Mouse (Mus musculus) embryo, embryonic 9.5 days (tissue): ENCODE results near the gene Trio.

Source experiments
- DNase-seq: peaks from one replicate; pipeline ENCODE4 v3.0.0-alpha.2; 2017; ENCODE audit errors: extremely low spot score

Trio gene

GRCm38 (mm10) chr15:27945570-27945969 lies 80.1 kb downstream of the Trio start:
- no peak for DNase-seq

- DNase-seq: no peak
Measured at GRCm38 (mm10) chr15:27944898-27945297, 80.8 kb downstream of the Trio start.

GRCm38 (mm10) chr15:27943486-27944195 lies 82.0 kb downstream of the Trio start:
- no peak for DNase-seq

- no peak for DNase-seq
Measured at GRCm38 (mm10) chr15:27942148-27942847, 83.3 kb downstream of the Trio start.

- no peak for DNase-seq
Measured at GRCm38 (mm10) chr15:27941441-27941840, 84.2 kb downstream of the Trio start.

- DNase-seq: no peak
Measured at GRCm38 (mm10) chr15:27941020-27941419, 84.6 kb downstream of the Trio start.

GRCm38 (mm10) chr15:27940032-27940431 lies 85.6 kb downstream of the Trio start:
- no peak for DNase-seq

- no peak for DNase-seq
Measured at GRCm38 (mm10) chr15:27938886-27939285, 86.8 kb downstream of the Trio start.

- no peak for DNase-seq
Measured at GRCm38 (mm10) chr15:27937861-27938833, 87.5 kb downstream of the Trio start.

GRCm38 (mm10) chr15:27937003-27937860 lies 88.4 kb downstream of the Trio start:
- DNase-seq: peak; percentile 85

GRCm38 (mm10) chr15:27935772-27936746 lies 89.6 kb downstream of the Trio start:
- DNase-seq: peak; percentile 44

- DNase-seq: no peak
Measured at GRCm38 (mm10) chr15:27933270-27933669, 92.4 kb downstream of the Trio start.

GRCm38 (mm10) chr15:27931891-27932290 lies 93.8 kb downstream of the Trio start:
- no peak for DNase-seq

GRCm38 (mm10) chr15:27931459-27931858 lies 94.2 kb downstream of the Trio start:
- no peak for DNase-seq

- DNase-seq: no peak
Measured at GRCm38 (mm10) chr15:27927614-27928013, 98.0 kb downstream of the Trio start.

GRCm38 (mm10) chr15:27926941-27927340 lies 98.7 kb downstream of the Trio start:
- DNase-seq: no peak

GRCm38 (mm10) chr15:27926450-27926849 lies 99.2 kb downstream of the Trio start:
- no peak for DNase-seq

- DNase-seq: no peak
Measured at GRCm38 (mm10) chr15:27925865-27926264, 99.8 kb downstream of the Trio start.

- DNase-seq: no peak
Measured at GRCm38 (mm10) chr15:27925004-27925635, 100.5 kb downstream of the Trio start.

GRCm38 (mm10) chr15:27923987-27924341 lies 101.7 kb downstream of the Trio start:
- no peak for DNase-seq
